Mouse (Mus musculus) MN1 (cell line): ENCODE results near the gene Sdhaf2.

Source experiments
- DNase-seq: peaks from one replicate; pipeline ENCODE4 v3.0.0-alpha.2; 2016; ENCODE audit warnings: low spot score

The Sdhaf2 gene

GRCm38 (mm10) chr19:10497512-10498160, 28.3 kb downstream of the Sdhaf2 start:
- DNase-seq = peak; percentile 44

DNA sequence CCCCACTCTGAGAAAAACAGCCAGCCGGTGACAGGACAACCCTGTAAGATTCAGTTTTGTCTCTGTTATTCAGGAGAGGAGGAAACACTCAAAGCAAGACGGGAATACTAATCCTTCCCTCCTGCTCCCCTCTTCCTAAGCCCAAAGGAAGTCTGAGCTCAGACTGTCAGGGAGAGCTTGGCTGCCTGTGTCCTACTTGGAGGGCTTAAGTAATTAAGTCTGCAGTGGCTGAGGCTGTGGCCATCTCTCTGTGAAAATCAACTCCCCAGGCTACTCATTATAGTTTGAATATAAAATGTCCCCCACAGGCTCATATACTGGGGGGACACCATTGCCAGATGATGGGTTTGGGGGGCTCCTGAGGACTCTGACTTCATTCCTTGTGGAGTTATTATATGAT, 29.0 kb downstream of the Sdhaf2 start:
- no peak for DNase-seq

DNA sequence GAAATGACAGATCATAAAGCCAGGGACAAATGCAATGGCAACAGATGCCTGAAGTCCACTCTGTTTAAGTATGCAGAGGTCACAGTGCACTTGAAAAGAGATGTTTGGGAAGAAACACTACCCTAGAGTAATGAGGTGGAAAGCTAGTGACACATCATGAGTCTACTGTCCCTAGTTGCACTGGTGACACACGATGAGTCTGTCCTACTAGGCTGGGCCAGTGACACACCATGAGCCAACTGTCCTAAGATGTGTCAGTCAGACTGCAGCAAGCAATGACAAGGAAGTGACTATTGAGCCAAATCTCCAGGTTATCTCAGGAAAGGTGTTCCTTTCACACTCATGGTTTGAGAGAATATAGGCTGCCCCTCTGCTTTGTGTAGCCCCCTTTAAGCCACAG, 30.3 kb downstream of the Sdhaf2 start:
- DNase-seq = no peak

DNA sequence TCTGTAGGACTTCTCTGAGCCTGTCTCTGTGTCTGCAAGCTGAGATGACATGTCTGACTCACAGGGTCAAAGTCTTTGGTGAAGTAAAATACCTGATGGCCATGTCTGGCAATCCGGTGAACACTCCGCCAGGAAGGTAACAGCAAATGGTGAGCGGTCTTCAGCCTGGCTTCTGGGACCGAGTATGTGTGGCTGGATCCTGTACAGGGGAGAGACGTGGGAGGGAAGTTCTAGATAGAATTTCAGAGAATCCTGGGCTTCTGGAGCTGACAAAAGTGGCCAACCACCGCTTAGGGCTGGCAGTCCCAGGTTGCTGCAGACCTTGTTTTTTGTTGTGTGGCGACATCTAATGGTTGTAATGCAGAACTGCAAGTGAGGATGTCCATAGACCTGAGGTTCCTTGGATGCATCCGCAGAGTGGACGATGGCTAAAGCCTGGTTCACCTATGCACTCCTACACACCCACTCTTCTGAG, 39.6 kb downstream of the Sdhaf2 start:
- peak; percentile 71 for DNase-seq

GRCm38 (mm10) chr19:10482703-10483102, 43.2 kb downstream of the Sdhaf2 start, which contains the start of gene Ppp1r32:
Gene Ppp1r32, minus strand, starts transcription at chr19:10482928.
- peak; percentile 78 for DNase-seq

- no peak for DNase-seq
Measured at GRCm38 (mm10) chr19:10479541-10479940, 46.4 kb downstream of the Sdhaf2 start.

DNA sequence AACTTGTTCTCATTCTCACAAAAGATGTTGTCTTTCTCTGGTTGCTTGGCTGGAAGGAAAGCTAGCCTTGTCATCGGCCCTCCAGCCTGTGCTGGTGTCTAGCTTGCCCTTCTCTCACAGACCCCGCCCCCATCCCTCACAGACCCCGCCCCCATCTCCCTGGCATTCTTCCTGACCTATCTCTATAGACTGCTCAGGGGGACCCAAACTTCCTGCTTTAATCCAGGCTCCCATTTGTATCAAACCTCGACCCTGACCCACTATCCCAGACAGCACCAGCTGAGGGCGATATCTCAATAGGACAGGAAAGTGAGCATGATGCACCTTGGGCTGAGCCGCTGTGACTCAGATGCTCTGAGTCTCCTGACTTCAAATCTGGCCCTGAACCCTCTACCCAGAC, 52.2 kb downstream of the Sdhaf2 start:
- no peak for DNase-seq

DNA sequence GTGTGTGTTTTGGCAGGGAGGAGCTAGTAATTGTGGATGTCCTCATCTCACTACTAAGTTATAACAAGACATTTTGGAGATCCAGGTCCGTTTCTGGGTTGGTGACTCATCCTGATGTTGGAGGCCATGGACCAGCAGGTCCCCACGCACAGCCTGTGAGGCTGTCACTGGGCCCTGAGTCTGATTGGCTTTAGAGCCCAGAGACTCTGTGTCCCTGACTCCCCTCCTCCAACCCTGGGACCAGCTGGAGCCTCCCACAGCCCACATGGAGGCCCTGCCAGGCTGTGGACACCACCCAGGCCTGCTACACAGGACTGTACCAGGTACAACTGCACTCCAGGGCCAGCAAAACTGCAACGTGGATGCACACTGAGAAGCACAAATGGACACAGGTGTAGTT, 53.0 kb downstream of the Sdhaf2 start:
- no peak for DNase-seq

DNA sequence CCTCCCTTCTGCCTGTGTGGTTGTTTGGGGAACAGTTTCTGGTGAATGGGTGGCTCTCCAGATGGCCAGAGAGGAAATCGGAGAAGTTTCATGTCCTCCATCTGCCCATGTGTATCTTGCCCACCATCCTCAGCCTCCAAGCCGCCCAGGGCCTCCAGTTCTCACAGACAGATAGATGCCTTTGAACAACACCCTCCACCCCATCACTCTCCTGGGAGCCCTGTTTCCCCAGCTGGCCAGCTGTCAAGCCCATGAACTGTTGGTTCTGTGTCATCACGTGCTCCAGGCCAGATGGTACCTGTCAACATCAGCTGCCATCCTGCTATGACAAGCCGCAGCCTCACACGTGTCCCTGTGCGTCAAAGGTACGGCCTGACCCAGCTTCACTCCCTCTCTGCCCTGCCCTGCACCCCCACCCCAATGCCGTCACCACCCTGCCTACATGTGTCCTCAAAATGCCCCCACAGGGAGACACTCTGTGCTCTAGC, 56.7 kb downstream of the Sdhaf2 start:
- DNase-seq = peak; percentile 73

DNA sequence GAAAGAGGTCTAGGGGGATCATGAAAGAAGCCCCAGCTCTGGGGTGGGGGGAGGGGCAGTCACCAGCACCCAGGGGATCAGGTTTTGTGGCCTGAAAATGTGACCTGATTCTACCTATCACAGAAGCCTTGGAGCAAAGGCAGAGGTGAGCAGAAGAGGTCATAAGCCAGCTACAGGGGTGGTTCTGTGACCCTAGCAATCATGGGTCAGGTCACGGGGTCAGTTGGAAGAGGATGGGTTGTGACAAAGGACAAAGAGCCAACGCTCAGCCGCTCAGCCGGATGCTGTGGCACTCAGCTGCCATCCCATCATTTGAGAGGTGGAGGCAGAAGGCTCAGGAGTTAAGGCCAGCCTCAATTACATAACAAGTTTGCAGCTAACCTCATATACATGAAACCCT, 61.5 kb downstream of the Sdhaf2 start:
- DNase-seq = no peak

- DNase-seq = no peak
Measured at GRCm38 (mm10) chr19:10461584-10461983, 64.4 kb downstream of the Sdhaf2 start.

DNA sequence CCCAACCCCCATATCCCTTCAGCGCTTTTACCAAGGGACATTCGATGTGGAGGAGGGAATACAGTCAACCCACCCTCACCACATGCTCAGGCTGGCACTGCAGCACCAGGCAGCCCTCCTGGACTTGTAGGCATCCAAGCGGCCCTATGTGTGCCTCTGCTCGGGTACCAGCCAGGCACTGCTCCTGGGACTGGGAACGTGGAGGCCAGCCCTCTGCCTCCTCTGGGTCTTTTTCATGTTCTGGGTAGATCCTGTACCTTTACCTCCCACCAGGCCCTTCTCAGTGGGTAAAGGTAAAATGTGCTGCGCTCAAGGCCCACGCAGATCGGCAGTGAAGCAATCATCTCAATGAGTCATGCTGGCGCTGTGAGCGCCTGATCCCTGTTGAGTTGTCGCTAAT, 66.0 kb downstream of the Sdhaf2 start:
- no peak for DNase-seq

- peak; percentile 28 for DNase-seq
Measured at GRCm38 (mm10) chr19:10458096-10458495, 67.8 kb downstream of the Sdhaf2 start.

DNA sequence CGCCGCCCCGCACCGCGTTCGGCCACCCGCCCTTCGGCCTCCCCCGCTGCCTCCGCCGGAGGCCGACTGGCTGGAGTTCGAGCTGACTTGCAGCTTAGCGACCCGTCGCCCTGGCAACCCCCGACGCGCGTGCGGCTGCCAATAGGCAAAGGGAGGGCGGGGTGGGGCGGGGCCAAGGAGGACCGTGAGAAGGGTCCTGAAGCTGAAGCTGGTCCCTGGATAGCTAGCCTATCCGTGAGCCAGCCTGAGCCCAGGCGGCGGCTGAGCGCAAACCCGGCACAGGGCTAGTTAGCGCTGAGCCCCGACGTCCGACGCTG, 68.5 kb downstream of the Sdhaf2 start:
- peak; percentile 55 for DNase-seq

- DNase-seq = peak; percentile 22
Measured at GRCm38 (mm10) chr19:10456752-10457483, 69.0 kb downstream of the Sdhaf2 start, which contains the start of gene Lrrc10b. Gene Lrrc10b, minus strand, starts transcription at chr19:10457473.

- DNase-seq = no peak
Measured at GRCm38 (mm10) chr19:10455437-10455806, 70.5 kb downstream of the Sdhaf2 start.

- DNase-seq = no peak
Measured at GRCm38 (mm10) chr19:10454718-10455436, 71.1 kb downstream of the Sdhaf2 start.
